Mouse (Mus musculus): ENCODE results near the gene Oca2.

GRCm38 (mm10) chr7:56418182-56418836, 178.7 kb downstream of the Oca2 start:
- TF ChIP-seq POU5F1 (IDR thresholded peaks at IDR 0.05; ENCODE audit: borderline replicate concordance, low read length) (0 out of 2 replicates have a peak, but pooled peaks have one; percentile 5), CTCF (conservative IDR thresholded peaks at IDR 0.05; ENCODE audit: low read length) (no peak)

All from E14TG2a.4 (cell line).